Mouse (Mus musculus): ENCODE data around the gene Mrnip.
"Not testable (repeated sequence)": the region's sequence is repeated elsewhere in the genome, so short reads cannot be mapped to it uniquely, and the experiment has no call there.

Mrnip gene

GRCm38 (mm10) chr11:50174111-50174729 lies at the start of gene Mrnip:
Gene Mrnip (plus strand): TSS chr11:50174444.
- not testable (repeated sequence) for DNase-seq (ENCODE audit: low read depth)

- no peak for DNase-seq (ENCODE audit: low read depth)
Measured at GRCm38 (mm10) chr11:50127781-50128180, 46.5 kb upstream of the Mrnip start.

- peak; percentile 78 for DNase-seq (ENCODE audit: low read depth)
Measured at GRCm38 (mm10) chr11:50130811-50131766, 43.2 kb upstream of the Mrnip start, which contains the start of gene Tbc1d9b. Gene Tbc1d9b (plus strand): TSS chr11:50131396.

DNA sequence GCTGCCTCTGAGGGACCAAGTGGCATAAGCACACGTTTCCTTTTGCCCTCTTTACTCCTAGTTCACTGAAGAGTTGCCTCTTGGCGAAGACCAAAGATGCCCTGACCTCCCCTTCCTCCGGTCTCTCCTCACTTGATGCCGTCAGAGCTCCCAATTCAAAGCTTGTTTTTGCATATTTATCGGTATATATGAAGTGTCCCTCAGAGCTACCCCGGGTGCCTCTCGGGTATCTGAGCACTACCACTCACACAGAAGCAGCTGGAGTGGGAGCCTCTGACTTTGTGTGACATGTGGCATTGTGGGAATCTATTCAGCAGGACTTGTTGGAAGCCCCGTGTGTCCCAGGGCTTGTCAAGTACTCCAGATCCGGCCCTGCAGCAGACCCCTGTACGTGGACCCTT lies 42.4 kb upstream of the Mrnip start:
- no peak for DNase-seq (ENCODE audit: low read depth)

DNA sequence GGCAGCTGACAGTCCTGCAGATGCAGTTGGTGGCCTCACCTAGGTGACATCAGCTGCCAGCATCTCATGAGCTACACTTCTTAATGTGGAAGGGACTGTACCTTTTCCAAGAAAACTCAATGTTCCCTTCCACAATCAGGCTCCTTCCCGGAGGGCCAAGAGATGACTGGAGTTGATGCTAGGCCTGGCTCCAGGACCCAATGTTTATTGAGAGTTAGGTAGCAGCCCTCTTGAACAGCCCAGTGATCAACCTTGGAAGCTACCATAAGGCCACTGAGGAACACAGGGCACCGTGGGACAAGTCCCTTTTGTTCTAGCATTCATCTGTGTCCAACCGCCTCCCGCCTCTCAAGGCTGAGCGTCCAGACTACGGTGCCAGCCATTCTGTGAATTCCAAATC lies 42.0 kb upstream of the Mrnip start:
- no peak for DNase-seq (ENCODE audit: low read depth)

DNA sequence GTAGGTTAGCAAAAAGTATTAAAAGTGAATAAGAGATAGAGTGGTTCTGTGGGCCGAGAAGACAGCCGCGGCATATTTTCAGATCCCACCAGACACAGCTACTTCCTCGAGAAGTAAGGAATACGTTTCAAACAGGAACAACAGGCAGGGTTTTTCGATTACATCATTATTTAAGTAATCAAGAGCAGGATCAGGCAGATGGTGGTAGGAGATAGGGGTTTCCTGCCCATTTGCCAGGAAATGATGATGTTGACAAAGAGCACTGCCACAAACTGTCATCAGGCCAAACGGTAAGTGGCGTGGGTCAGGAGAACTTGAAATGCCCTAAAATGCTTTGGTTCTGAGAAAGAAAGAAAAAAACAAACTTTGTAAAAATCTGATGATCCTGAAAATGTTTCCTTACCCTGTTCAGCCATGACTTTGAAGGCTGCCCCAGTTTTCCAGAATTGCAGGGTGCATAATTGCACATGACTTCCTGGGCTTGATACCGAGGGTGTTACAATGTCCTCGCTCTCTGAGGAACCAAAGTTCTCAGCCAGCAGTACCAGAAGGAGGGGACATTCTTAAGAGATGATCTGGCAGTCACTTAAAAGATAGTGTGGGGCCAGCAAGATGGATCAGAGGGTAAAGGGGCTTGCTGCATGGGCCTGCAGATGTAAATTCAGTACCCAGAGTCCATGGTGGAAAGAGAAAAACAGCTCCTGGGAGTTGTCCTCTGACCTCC lies 39.9 kb upstream of the Mrnip start:
- DNase-seq (ENCODE audit: low read depth), result no peak

- no peak for DNase-seq (ENCODE audit: low read depth)
Measured at GRCm38 (mm10) chr11:50138206-50138822, 35.9 kb upstream of the Mrnip start.

DNA sequence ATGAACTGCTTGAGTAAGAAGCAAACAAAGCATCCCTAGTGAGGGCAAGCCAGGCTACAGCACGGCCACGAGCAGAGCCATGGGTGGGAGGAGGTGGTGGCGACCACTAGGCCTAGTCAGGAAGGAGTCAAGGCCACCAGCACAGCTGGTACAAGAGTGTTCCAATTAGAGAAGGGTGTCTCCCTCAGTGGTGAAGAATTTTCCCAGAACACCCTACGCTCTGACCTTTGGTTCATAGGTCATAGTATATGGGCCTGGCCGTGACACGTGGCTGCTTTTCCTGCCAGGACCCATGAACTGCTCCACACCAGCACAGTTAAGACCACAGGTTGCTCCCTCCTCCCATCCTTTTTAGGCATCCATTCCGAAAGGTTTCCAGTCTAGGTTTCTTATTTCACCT lies 34.7 kb upstream of the Mrnip start:
- DNase-seq (ENCODE audit: low read depth), result no peak

DNA sequence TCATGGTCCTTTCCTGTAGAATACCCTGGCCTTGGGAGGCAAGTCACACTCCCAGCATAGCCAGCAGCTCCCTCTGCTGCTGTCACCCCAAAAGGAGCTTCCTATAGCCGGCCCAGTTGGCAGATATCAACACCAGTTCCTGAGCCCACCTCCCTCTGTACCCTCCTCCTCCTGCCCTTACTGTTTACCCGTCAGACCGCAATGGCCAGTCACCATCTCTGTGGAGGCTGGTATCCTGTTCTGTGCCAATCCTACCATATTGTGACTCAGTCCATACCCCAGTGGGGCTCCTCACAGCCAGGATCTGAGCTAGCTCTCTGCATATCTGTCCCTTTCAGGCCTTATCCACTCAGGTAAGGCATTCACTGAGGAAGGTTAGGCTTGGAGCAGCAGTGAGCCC lies 28.7 kb upstream of the Mrnip start:
- DNase-seq (ENCODE audit: low read depth), result no peak

- no peak for DNase-seq (ENCODE audit: low read depth)
Measured at GRCm38 (mm10) chr11:50146121-50146520, 28.1 kb upstream of the Mrnip start.

GRCm38 (mm10) chr11:50147267-50147957 lies 26.8 kb upstream of the Mrnip start:
- no peak for DNase-seq (ENCODE audit: low read depth)

DNA sequence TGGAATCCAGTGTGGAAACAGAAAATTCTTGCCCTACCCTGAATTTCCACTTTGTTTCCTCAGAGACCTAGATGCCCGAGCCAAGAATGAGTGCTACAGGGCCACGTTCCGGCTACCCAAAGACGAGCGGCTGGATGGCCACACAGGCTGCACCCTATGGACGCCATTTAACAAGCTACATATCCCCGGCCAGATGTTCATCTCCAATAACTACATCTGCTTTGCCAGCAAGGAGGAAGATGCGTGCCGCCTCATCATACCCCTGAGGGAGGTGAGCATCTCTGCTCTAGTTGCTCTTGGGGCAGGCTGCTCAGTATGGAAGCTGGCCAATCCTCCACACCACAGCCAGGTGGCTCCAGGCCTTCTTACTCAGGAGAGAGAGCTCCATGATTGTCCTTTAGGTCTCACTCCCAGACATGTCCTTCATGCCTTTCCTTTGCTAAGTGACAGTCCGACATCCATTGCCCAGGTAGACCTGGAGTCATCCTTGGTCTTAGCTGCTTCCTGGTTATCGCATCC lies 26.2 kb upstream of the Mrnip start:
- no peak for DNase-seq (ENCODE audit: low read depth)

DNA sequence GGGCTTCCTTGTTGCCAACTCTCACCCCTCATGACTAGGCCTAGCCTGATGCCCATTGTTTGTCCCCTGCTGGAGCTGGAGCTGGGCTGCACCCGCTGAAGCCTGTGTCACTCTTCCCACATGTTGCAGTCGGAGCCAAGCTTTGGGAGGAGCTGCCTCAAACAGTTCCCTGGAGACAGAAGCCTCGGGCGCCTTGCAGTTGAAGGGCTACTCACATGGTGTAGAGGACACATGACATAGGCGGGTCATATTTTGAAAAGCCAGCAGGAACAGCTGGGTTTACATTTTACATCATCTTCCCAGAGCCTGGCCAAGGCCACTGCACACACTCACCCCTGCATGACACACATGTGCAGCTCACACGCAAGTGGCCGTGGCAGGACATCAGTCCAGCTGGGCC lies 25.0 kb upstream of the Mrnip start:
- no peak for DNase-seq (ENCODE audit: low read depth)

GRCm38 (mm10) chr11:50149603-50150150 lies 24.6 kb upstream of the Mrnip start:
- DNase-seq (ENCODE audit: low read depth), result no peak

GRCm38 (mm10) chr11:50151374-50151773 lies 22.9 kb upstream of the Mrnip start:
- DNase-seq (ENCODE audit: low read depth), result no peak

GRCm38 (mm10) chr11:50154166-50154565 lies 20.1 kb upstream of the Mrnip start:
- no peak for DNase-seq (ENCODE audit: low read depth)

- DNase-seq (ENCODE audit: low read depth), result no peak
Measured at GRCm38 (mm10) chr11:50154777-50155520, 19.3 kb upstream of the Mrnip start.

GRCm38 (mm10) chr11:50155785-50156184 lies 18.5 kb upstream of the Mrnip start:
- DNase-seq (ENCODE audit: low read depth), result no peak

DNA sequence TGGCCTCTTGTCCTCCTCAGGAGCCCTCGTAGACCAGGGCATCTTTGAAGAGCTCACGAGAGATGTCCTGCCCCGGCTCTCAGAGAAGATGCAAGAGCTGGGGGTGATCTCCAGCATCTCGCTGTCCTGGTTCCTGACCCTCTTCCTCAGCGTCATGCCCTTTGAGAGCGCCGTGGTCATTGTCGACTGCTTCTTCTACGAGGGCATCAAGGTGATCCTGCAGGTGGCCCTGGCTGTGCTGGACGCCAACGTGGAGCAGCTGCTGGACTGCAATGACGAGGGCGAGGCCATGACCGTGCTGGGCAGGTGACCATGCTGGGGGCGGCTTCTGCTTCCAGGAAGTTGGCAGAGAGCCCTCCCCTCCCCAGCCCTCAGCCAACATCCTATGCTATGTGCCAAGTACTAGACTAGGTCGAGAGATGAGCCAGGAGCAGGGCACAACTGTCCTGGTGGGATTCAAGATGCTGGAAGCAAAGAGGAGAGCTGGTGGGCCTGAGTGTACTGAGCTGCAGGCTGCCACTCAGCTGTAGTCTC lies 17.5 kb upstream of the Mrnip start:
- DNase-seq (ENCODE audit: low read depth), result no peak

GRCm38 (mm10) chr11:50158346-50158745 lies 15.9 kb upstream of the Mrnip start:
- no peak for DNase-seq (ENCODE audit: low read depth)
